Mouse (Mus musculus): ENCODE measurements around the gene Olfr504. TPM values are rescaled to one million over a fixed set of nuclear protein-coding genes. Genes with fewer than 3 reads are reported as not detected.
"Not testable (repeated sequence)": the region's sequence is repeated elsewhere in the genome, so short reads cannot be mapped to it uniquely, and the experiment has no call there.

Gene Olfr504
- not detected in 2 replicates for total RNA-seq (2012; rRNA removed)

- no peak within 1 kb of the TSS for H3K27ac ChIP-seq (ENCODE audit: insufficient read depth, low read depth, low read length, poor library complexity, severe bottlenecking)
- no peak within 1 kb of the TSS for H3K9ac ChIP-seq (ENCODE audit: insufficient read depth, low read depth, low read length, poor library complexity, severe bottlenecking)
- TF ChIP-seq MAFK (IDR thresholded peaks at IDR 0.05; ENCODE audit: insufficient read depth, low read depth, low read length): no peak
- no peak for TF ChIP-seq ZC3H11A (IDR thresholded peaks at IDR 0.05; ENCODE audit: borderline replicate concordance, low read depth, low read length)
- no peak for TF ChIP-seq CHD2 (IDR thresholded peaks at IDR 0.05; ENCODE audit: low read depth, low read length)
- TF ChIP-seq HCFC1 (IDR thresholded peaks at IDR 0.05; ENCODE audit: borderline replicate concordance, insufficient read depth, low read length): no peak
- no peak for TF ChIP-seq ZNF384 (IDR thresholded peaks at IDR 0.05; ENCODE audit: low read depth, low read length)
- H3K9me3 ChIP-seq (ENCODE audit: control insufficient read depth, insufficient read depth, low read depth, low read length): 0 out of 2 replicates have a peak, but pooled peaks cover 2% of the 10 kb centered on the region
- no peak for DNase-seq (ENCODE audit: low read depth, low spot score)
- in situ Hi-C loops (cut with MboI; ENCODE audit: low sequenced_read_pairs in 2 of 2, unreplicated experiment in 2 of 2): no loop called here
- no peaks in the 10 kb centered on the region for H3K36me3 ChIP-seq (ENCODE audit: control insufficient read depth, insufficient read depth, low read length, poor library complexity, severe bottlenecking)
- no peaks in the 10 kb centered on the region for H3K4me1 ChIP-seq (ENCODE audit: control insufficient read depth in 2 of 2, insufficient read depth in 2 of 2, low read length in 2 of 2, poor library complexity in 1 of 2)
- H3K4me3 ChIP-seq (ENCODE audit: insufficient read depth in 1 of 2, low read depth in 1 of 2, low read length in 2 of 2, poor library complexity in 1 of 2, severe bottlenecking in 1 of 2): no peak within 1 kb of the TSS
Measured at GRCm38 (mm10) chr7:108565693-108566092, at the start of gene Olfr504. Gene Olfr504, minus strand, starts transcription at chr7:108565793.

- Histone ChIP-seq H3K4me1 (ENCODE audit: control insufficient read depth in 2 of 2, insufficient read depth in 2 of 2, low read length in 2 of 2, poor library complexity in 1 of 2) (no peaks in the 10 kb centered on the region), H3K36me3 (ENCODE audit: control insufficient read depth, insufficient read depth, low read length, poor library complexity, severe bottlenecking) (no peaks in the 10 kb centered on the region), H3K9me3 (ENCODE audit: control insufficient read depth, insufficient read depth, low read depth, low read length) (no peaks in the 10 kb centered on the region), H3K27ac (ENCODE audit: insufficient read depth, low read depth, low read length, poor library complexity, severe bottlenecking) (peak overlapping the region; percentile 58; the same call in 1 of the 2 replicates), H3K9ac (ENCODE audit: insufficient read depth, low read depth, low read length, poor library complexity, severe bottlenecking) (no peak overlapping the region), H3K4me3 (ENCODE audit: insufficient read depth in 1 of 2, low read depth in 1 of 2, low read length in 2 of 2, poor library complexity in 1 of 2, severe bottlenecking in 1 of 2) (no peak overlapping the region)
- TF ChIP-seq HCFC1 (IDR thresholded peaks at IDR 0.05; ENCODE audit: borderline replicate concordance, insufficient read depth, low read length) (no peak), MAFK (IDR thresholded peaks at IDR 0.05; ENCODE audit: insufficient read depth, low read depth, low read length) (no peak), ZNF384 (IDR thresholded peaks at IDR 0.05; ENCODE audit: low read depth, low read length) (no peak), ZC3H11A (IDR thresholded peaks at IDR 0.05; ENCODE audit: borderline replicate concordance, low read depth, low read length) (no peak), CHD2 (IDR thresholded peaks at IDR 0.05; ENCODE audit: low read depth, low read length) (no peak)
- no peak for DNase-seq (ENCODE audit: low read depth, low spot score)
- in situ Hi-C loops (cut with MboI; ENCODE audit: low sequenced_read_pairs in 2 of 2, unreplicated experiment in 2 of 2): no loop called here
Measured at GRCm38 (mm10) chr7:108614110-108614509, 48.5 kb upstream of the Olfr504 start.

GRCm38 (mm10) chr7:108610487-108610886 is 44.9 kb upstream of the Olfr504 start, which contains the start of gene Olfr506:
Gene Olfr506, plus strand, starts transcription at chr7:108610787.
- H3K9me3 ChIP-seq (ENCODE audit: control insufficient read depth, insufficient read depth, low read depth, low read length): no peaks in the 10 kb centered on the region
- H3K9ac ChIP-seq (ENCODE audit: insufficient read depth, low read depth, low read length, poor library complexity, severe bottlenecking): no peak within 1 kb of the TSS
- H3K4me1 ChIP-seq (ENCODE audit: control insufficient read depth in 2 of 2, insufficient read depth in 2 of 2, low read length in 2 of 2, poor library complexity in 1 of 2): no peaks in the 10 kb centered on the region
- no peak within 1 kb of the TSS for H3K27ac ChIP-seq (ENCODE audit: insufficient read depth, low read depth, low read length, poor library complexity, severe bottlenecking)
- H3K4me3 ChIP-seq (ENCODE audit: insufficient read depth in 1 of 2, low read depth in 1 of 2, low read length in 2 of 2, poor library complexity in 1 of 2, severe bottlenecking in 1 of 2): no peak within 1 kb of the TSS
- in situ Hi-C loops (cut with MboI; ENCODE audit: low sequenced_read_pairs in 2 of 2, unreplicated experiment in 2 of 2): no loop called here
- H3K36me3 ChIP-seq (ENCODE audit: control insufficient read depth, insufficient read depth, low read length, poor library complexity, severe bottlenecking): no peaks in the 10 kb centered on the region
- DNase-seq (ENCODE audit: low read depth, low spot score): no peak
- TF ChIP-seq CHD2 (IDR thresholded peaks at IDR 0.05; ENCODE audit: low read depth, low read length) (no peak), MAFK (IDR thresholded peaks at IDR 0.05; ENCODE audit: insufficient read depth, low read depth, low read length) (no peak), ZNF384 (IDR thresholded peaks at IDR 0.05; ENCODE audit: low read depth, low read length) (no peak), HCFC1 (IDR thresholded peaks at IDR 0.05; ENCODE audit: borderline replicate concordance, insufficient read depth, low read length) (no peak)

GRCm38 (mm10) chr7:108601916-108602315 is 36.3 kb upstream of the Olfr504 start:
- H3K36me3 ChIP-seq (ENCODE audit: control insufficient read depth, insufficient read depth, low read length, poor library complexity, severe bottlenecking); H3K9ac ChIP-seq (ENCODE audit: insufficient read depth, low read depth, low read length, poor library complexity, severe bottlenecking); in situ Hi-C loops (cut with MboI; ENCODE audit: low sequenced_read_pairs in 2 of 2, unreplicated experiment in 2 of 2); H3K4me3 ChIP-seq (ENCODE audit: insufficient read depth in 1 of 2, low read depth in 1 of 2, low read length in 2 of 2, poor library complexity in 1 of 2, severe bottlenecking in 1 of 2); H3K27ac ChIP-seq (ENCODE audit: insufficient read depth, low read depth, low read length, poor library complexity, severe bottlenecking); H3K4me1 ChIP-seq (ENCODE audit: control insufficient read depth in 2 of 2, insufficient read depth in 2 of 2, low read length in 2 of 2, poor library complexity in 1 of 2); DNase-seq (ENCODE audit: low read depth, low spot score); H3K9me3 ChIP-seq (ENCODE audit: control insufficient read depth, insufficient read depth, low read depth, low read length): not testable (repeated sequence)

- Histone ChIP-seq H3K9ac (ENCODE audit: insufficient read depth, low read depth, low read length, poor library complexity, severe bottlenecking) (no peak overlapping the region), H3K36me3 (ENCODE audit: control insufficient read depth, insufficient read depth, low read length, poor library complexity, severe bottlenecking) (no peaks in the 10 kb centered on the region), H3K4me3 (ENCODE audit: insufficient read depth in 1 of 2, low read depth in 1 of 2, low read length in 2 of 2, poor library complexity in 1 of 2, severe bottlenecking in 1 of 2) (no peak overlapping the region), H3K9me3 (ENCODE audit: control insufficient read depth, insufficient read depth, low read depth, low read length) (no peaks in the 10 kb centered on the region), H3K4me1 (ENCODE audit: control insufficient read depth in 2 of 2, insufficient read depth in 2 of 2, low read length in 2 of 2, poor library complexity in 1 of 2) (no peaks in the 10 kb centered on the region), H3K27ac (ENCODE audit: insufficient read depth, low read depth, low read length, poor library complexity, severe bottlenecking) (no peak overlapping the region)
- in situ Hi-C loops (cut with MboI; ENCODE audit: low sequenced_read_pairs in 2 of 2, unreplicated experiment in 2 of 2): no loop called here
- TF ChIP-seq MAFK (IDR thresholded peaks at IDR 0.05; ENCODE audit: insufficient read depth, low read depth, low read length): no peak
- no peak for TF ChIP-seq ZNF384 (IDR thresholded peaks at IDR 0.05; ENCODE audit: low read depth, low read length)
- no peak for TF ChIP-seq ZC3H11A (IDR thresholded peaks at IDR 0.05; ENCODE audit: borderline replicate concordance, low read depth, low read length)
- no peak for TF ChIP-seq CHD2 (IDR thresholded peaks at IDR 0.05; ENCODE audit: low read depth, low read length)
- no peak for TF ChIP-seq HCFC1 (IDR thresholded peaks at IDR 0.05; ENCODE audit: borderline replicate concordance, insufficient read depth, low read length)
- no peak for DNase-seq (ENCODE audit: low read depth, low spot score)
Measured at GRCm38 (mm10) chr7:108589797-108590196, 24.2 kb upstream of the Olfr504 start.

GRCm38 (mm10) chr7:108544227-108544626 is 21.4 kb downstream of the Olfr504 start, which contains the start of gene Olfr503:
Gene Olfr503, plus strand, starts transcription at chr7:108544527.
- DNase-seq (ENCODE audit: low read depth, low spot score); in situ Hi-C loops (cut with MboI; ENCODE audit: low sequenced_read_pairs in 2 of 2, unreplicated experiment in 2 of 2); H3K4me1 ChIP-seq (ENCODE audit: control insufficient read depth in 2 of 2, insufficient read depth in 2 of 2, low read length in 2 of 2, poor library complexity in 1 of 2); H3K9ac ChIP-seq (ENCODE audit: insufficient read depth, low read depth, low read length, poor library complexity, severe bottlenecking); H3K4me3 ChIP-seq (ENCODE audit: insufficient read depth in 1 of 2, low read depth in 1 of 2, low read length in 2 of 2, poor library complexity in 1 of 2, severe bottlenecking in 1 of 2); H3K9me3 ChIP-seq (ENCODE audit: control insufficient read depth, insufficient read depth, low read depth, low read length); H3K27ac ChIP-seq (ENCODE audit: insufficient read depth, low read depth, low read length, poor library complexity, severe bottlenecking); H3K36me3 ChIP-seq (ENCODE audit: control insufficient read depth, insufficient read depth, low read length, poor library complexity, severe bottlenecking): not testable (repeated sequence)
